Mouse (Mus musculus): ENCODE data around the gene Auh. TPM values are rescaled to one million over a fixed set of nuclear protein-coding genes. Genes with fewer than 3 reads are reported as not detected.

The Auh gene
- total RNA-seq, 2 experiments from 2014 or later: 163 to 164 TPM

GRCm38 (mm10) chr13:52879291-52879690 is 50.2 kb downstream of the Auh start:
- no peak for DNase-seq

GRCm38 (mm10) chr13:52878823-52879222 is 50.7 kb downstream of the Auh start:
- DNase-seq: no peak

GRCm38 (mm10) chr13:52875541-52876325 is 53.7 kb downstream of the Auh start:
- DNase-seq: no peak

GRCm38 (mm10) chr13:52875089-52875488 is 54.4 kb downstream of the Auh start:
- DNase-seq: no peak

GRCm38 (mm10) chr13:52874338-52874737 is 55.1 kb downstream of the Auh start:
- no peak for DNase-seq

- DNase-seq: no peak
Observed at GRCm38 (mm10) chr13:52873923-52874322, 55.6 kb downstream of the Auh start.

GRCm38 (mm10) chr13:52866005-52866792 is 63.3 kb downstream of the Auh start:
- no peak for DNase-seq

- DNase-seq: no peak
Observed at GRCm38 (mm10) chr13:52863436-52863835, 66.0 kb downstream of the Auh start.

GRCm38 (mm10) chr13:52860006-52860685 is 69.3 kb downstream of the Auh start:
- DNase-seq: no peak

GRCm38 (mm10) chr13:52859065-52859820 is 70.2 kb downstream of the Auh start:
- no peak for DNase-seq

GRCm38 (mm10) chr13:52858373-52858772 is 71.1 kb downstream of the Auh start:
- DNase-seq: no peak

- no peak for DNase-seq
Observed at GRCm38 (mm10) chr13:52857781-52858180, 71.7 kb downstream of the Auh start.

GRCm38 (mm10) chr13:52853536-52853935 is 75.9 kb downstream of the Auh start:
- DNase-seq: no peak

- DNase-seq: no peak
Observed at GRCm38 (mm10) chr13:52851886-52852285, 77.6 kb downstream of the Auh start.

GRCm38 (mm10) chr13:52850024-52850723 is 79.3 kb downstream of the Auh start:
- no peak for DNase-seq

GRCm38 (mm10) chr13:52849394-52849801 is 80.1 kb downstream of the Auh start:
- DNase-seq: no peak

GRCm38 (mm10) chr13:52847481-52847880 is 82.0 kb downstream of the Auh start:
- DNase-seq: peak in 1 of 2 experiments; percentile 23

GRCm38 (mm10) chr13:52847071-52847470 is 82.4 kb downstream of the Auh start:
- no peak for DNase-seq

- no peak for DNase-seq
Observed at GRCm38 (mm10) chr13:52845618-52846017, 83.9 kb downstream of the Auh start.

- DNase-seq: no peak
Observed at GRCm38 (mm10) chr13:52843536-52844178, 85.8 kb downstream of the Auh start.

GRCm38 (mm10) chr13:52836231-52836630 is 93.2 kb downstream of the Auh start:
- no peak for DNase-seq

Measured in heart, adult 18-20 months (tissue).